39 mouse cellular contexts compared by ENCODE assay signal in the genomic region with DNA sequence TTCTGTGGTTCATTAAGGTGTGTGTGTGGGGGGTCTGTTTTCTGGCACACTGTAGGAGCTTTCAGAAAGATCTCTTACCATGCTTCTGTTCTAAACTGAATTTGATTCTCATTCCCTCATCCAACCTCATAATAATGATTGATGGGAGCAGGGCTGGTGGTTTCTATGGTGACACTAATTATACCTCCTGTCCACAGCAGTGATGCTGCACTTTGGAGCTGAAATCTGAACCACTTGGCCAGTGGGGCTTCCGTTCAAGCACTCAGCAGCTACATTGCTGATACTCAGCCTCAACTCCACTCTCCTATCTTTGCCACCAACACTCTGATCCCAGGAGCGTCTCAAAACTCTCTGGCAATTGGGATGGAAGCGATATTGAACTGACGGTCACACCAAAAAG. TPM values are rescaled to one million over a fixed set of nuclear protein-coding genes. Genes with fewer than 3 reads are reported as not detected.
A peak's percentile ranks its signal among the peaks of the same experiment; 100 is the strongest.
DNase-seq lines count a peak whose midpoint lies in the region; ATAC-seq and TF ChIP-seq lines count a peak whose summit lies in the region.
"Had no signal": no experiment of that assay in that cellular context is flagged by ENCODE, and none has a peak within 500 bp of the region (broad histone marks: within the 10 kb centered on the region; RNA-seq: fewer than 3 reads in every experiment).

No protein-coding gene starts in this region.

- H3K4me3 ChIP-seq in forebrain, embryonic 12.5 days (replicated peaks) = no peak overlapping the region
- no peak overlapping the region for H3K4me3 ChIP-seq in forebrain, embryonic 16.5 days (replicated peaks; ENCODE audit: low read length)
- H3K4me3 ChIP-seq in hindbrain, postnatal 0 days (ENCODE audit: low read length) = no peak overlapping the region
- no peak overlapping the region for H3K4me3 ChIP-seq in hindbrain, embryonic 14.5 days (replicated peaks; ENCODE audit: low read length)
- H3K4me3 ChIP-seq: erythroblast, embryonic 14.5 days; heart, adult 2 months; heart, embryonic 12.5 days; hindbrain, embryonic 15.5 days; intestine, embryonic 15.5 days; lung, embryonic 15.5 days; midbrain, embryonic 13.5 days had no signal

- no peak overlapping the region for H3K9ac ChIP-seq in forebrain, embryonic 12.5 days
- H3K9ac ChIP-seq in forebrain, embryonic 16.5 days (replicated peaks; ENCODE audit: low read depth, low read length) = no peak overlapping the region
- H3K9ac ChIP-seq in hindbrain, postnatal 0 days (replicated peaks; ENCODE audit: low read length) = no peak overlapping the region
- no peak overlapping the region for H3K9ac ChIP-seq in hindbrain, embryonic 14.5 days
- H3K9ac ChIP-seq: heart, embryonic 12.5 days; hindbrain, embryonic 15.5 days; intestine, embryonic 15.5 days; lung, embryonic 15.5 days; midbrain, embryonic 13.5 days had no signal

- no peak overlapping the region for H3K27ac ChIP-seq in forebrain, embryonic 12.5 days
- H3K27ac ChIP-seq in forebrain, embryonic 16.5 days (ENCODE audit: low read length) = no peak overlapping the region
- no peak overlapping the region for H3K27ac ChIP-seq in hindbrain, postnatal 0 days
- no peak overlapping the region for H3K27ac ChIP-seq in hindbrain, embryonic 14.5 days
- H3K27ac ChIP-seq: heart, adult 2 months; hindbrain, embryonic 15.5 days; intestine, embryonic 15.5 days; lung, embryonic 15.5 days; midbrain, embryonic 13.5 days had no signal

- H3K27me3 ChIP-seq in forebrain, embryonic 12.5 days = no peaks in the 10 kb centered on the region
- H3K27me3 ChIP-seq in forebrain, embryonic 16.5 days (replicated peaks; ENCODE audit: control insufficient read depth, insufficient read depth, low read length) = no peaks in the 10 kb centered on the region
- H3K27me3 ChIP-seq in hindbrain, postnatal 0 days (ENCODE audit: insufficient read depth, low read length) = no peaks in the 10 kb centered on the region
- H3K27me3 ChIP-seq in hindbrain, embryonic 14.5 days (ENCODE audit: control insufficient read depth, insufficient read depth, low read length) = no peaks in the 10 kb centered on the region
- H3K27me3 ChIP-seq: heart, embryonic 12.5 days; hindbrain, embryonic 15.5 days; intestine, embryonic 15.5 days; lung, embryonic 15.5 days; midbrain, embryonic 13.5 days; Patski had no signal

- ATAC-seq in forebrain, embryonic 12.5 days (ENCODE audit: low FRiP score) = peak; percentile 33; the same call in 1 of the 2 replicates
- no peak for ATAC-seq in forebrain, embryonic 16.5 days
- ATAC-seq in hindbrain, postnatal 0 days = no peak
- ATAC-seq in hindbrain, embryonic 14.5 days (ENCODE audit: low FRiP score) = no peak
- ATAC-seq: intestine, embryonic 15.5 days; midbrain, embryonic 13.5 days; Patski had no signal

- no peak overlapping the region for H3K4me2 ChIP-seq in forebrain, embryonic 12.5 days
- H3K4me2 ChIP-seq in forebrain, embryonic 16.5 days (ENCODE audit: low read length) = no peak overlapping the region
- no peak overlapping the region for H3K4me2 ChIP-seq in hindbrain, postnatal 0 days (ENCODE audit: low read depth, low read length)
- no peak overlapping the region for H3K4me2 ChIP-seq in hindbrain, embryonic 14.5 days (replicated peaks)
- H3K4me2 ChIP-seq: heart, embryonic 12.5 days; hindbrain, embryonic 15.5 days; intestine, embryonic 15.5 days; lung, embryonic 15.5 days; midbrain, embryonic 13.5 days had no signal

- 75% methylated on average over 4 of the region's 4 CpGs for WGBS in forebrain, embryonic 12.5 days
- WGBS in forebrain, embryonic 16.5 days = 82% methylated on average over 4 of the region's 4 CpGs
- 71% methylated on average over 4 of the region's 4 CpGs for WGBS in hindbrain, postnatal 0 days
- WGBS in hindbrain, embryonic 14.5 days = 76% methylated on average over 4 of the region's 4 CpGs

- TF ChIP-seq CTCF in hindbrain, postnatal 0 days (IDR thresholded peaks at IDR 0.05; ENCODE audit: low read depth) = no peak
- no peak for TF ChIP-seq CTCF in brain, embryonic 14.5 days (IDR thresholded peaks at IDR 0.05; ENCODE audit: borderline replicate concordance, extremely low read depth, insufficient read depth, insufficient read length)

- H3K36me3 ChIP-seq in forebrain, embryonic 12.5 days (replicated peaks) = no peaks in the 10 kb centered on the region
- H3K36me3 ChIP-seq in forebrain, embryonic 16.5 days (ENCODE audit: control insufficient read depth, insufficient read depth) = no peaks in the 10 kb centered on the region
- no peaks in the 10 kb centered on the region for H3K36me3 ChIP-seq in hindbrain, postnatal 0 days (ENCODE audit: insufficient read depth, low read length)
- no peaks in the 10 kb centered on the region for H3K36me3 ChIP-seq in hindbrain, embryonic 14.5 days (replicated peaks; ENCODE audit: control insufficient read depth, insufficient read depth)
- H3K36me3 ChIP-seq: heart, embryonic 12.5 days; hindbrain, embryonic 15.5 days; intestine, embryonic 15.5 days; lung, embryonic 15.5 days; midbrain, embryonic 13.5 days had no signal

- no peaks in the 10 kb centered on the region for H3K9me3 ChIP-seq in forebrain, embryonic 12.5 days
- no peaks in the 10 kb centered on the region; the same call in 1 of the 2 replicates for H3K9me3 ChIP-seq in forebrain, embryonic 16.5 days (ENCODE audit: control insufficient read depth, low read length)
- H3K9me3 ChIP-seq in hindbrain, postnatal 0 days (ENCODE audit: low read length) = no peaks in the 10 kb centered on the region
- H3K9me3 ChIP-seq in hindbrain, embryonic 14.5 days (ENCODE audit: control insufficient read depth, low read length) = no peaks in the 10 kb centered on the region
- H3K9me3 ChIP-seq: hindbrain, embryonic 15.5 days; intestine, embryonic 15.5 days; lung, embryonic 15.5 days; midbrain, embryonic 13.5 days had no signal

- H3K4me1 ChIP-seq in forebrain, embryonic 12.5 days = no peaks in the 10 kb centered on the region
- no peaks in the 10 kb centered on the region for H3K4me1 ChIP-seq in forebrain, embryonic 16.5 days (replicated peaks; ENCODE audit: control insufficient read depth, insufficient read depth, low read length)
- no peaks in the 10 kb centered on the region for H3K4me1 ChIP-seq in hindbrain, postnatal 0 days (ENCODE audit: insufficient read depth, low read length)
- H3K4me1 ChIP-seq in hindbrain, embryonic 14.5 days (replicated peaks; ENCODE audit: control insufficient read depth, insufficient read depth, low read length) = no peaks in the 10 kb centered on the region
- H3K4me1 ChIP-seq: hindbrain, embryonic 15.5 days; intestine, embryonic 15.5 days; midbrain, embryonic 13.5 days had no signal

- no peak for TF ChIP-seq POLR2A in brain, embryonic 14.5 days (IDR thresholded peaks at IDR 0.05; ENCODE audit: borderline replicate concordance, extremely low read depth, insufficient read depth, insufficient read length, poor library complexity, severe bottlenecking)

- intact Hi-C loops in left cerebral cortex, postnatal 10 days (cut with DNase I) = no loop called here

- DNase-seq in hindbrain, postnatal 0 days (ENCODE audit: low spot score) = peak; percentile 19
- no peak for DNase-seq in hindbrain, embryonic 14.5 days (ENCODE audit: low spot score)
- DNase-seq in brain, embryonic 14.5 days (ENCODE audit: low read depth) = peak; percentile 37
- peak; percentile 39 for DNase-seq in forelimb bud, embryonic 11.5 days (ENCODE audit: low read depth, low spot score)
- DNase-seq in adrenal gland, adult (ENCODE audit: inconsistent age in 2 of 2, low spot score in 1 of 2) = no peak
- no peak for DNase-seq in left cerebral cortex, postnatal 10 days (ENCODE audit: extremely low spot score in 1 of 2, low spot score in 2 of 2)
- DNase-seq: adrenal gland, postnatal 14 days; cerebellum, adult 18-20 months; cerebellum, postnatal 10 days; gastrocnemius, postnatal 36 days; heart, adult 2 months; kidney, adult 2 months; kidney, postnatal 10 days; layer of hippocampus, postnatal 36 days; lung, postnatal 36 days; right cerebral cortex, postnatal 25 days; spleen, adult 18-20 months; thymus, postnatal 14 days had no signal

RNA-seq across cellular contexts. Expression of a gene that starts 17.1 kb away (rescaled TPM):
- 6.3 and 6.7 TPM in 2 replicates for polyA plus RNA-seq in forebrain, embryonic 12.5 days (2016; fragmentation: Nextera tagmentation; extraction: Ambion mirVana)
- 8.0 and 9.1 TPM in 2 replicates for polyA plus RNA-seq in forebrain, embryonic 16.5 days (2015; fragmentation: Nextera tagmentation; extraction: Ambion mirVana)
- 2.3 and 5.1 TPM in 2 replicates for total RNA-seq in hindbrain, postnatal 0 days (2014; rRNA removed)
- 8.3 and 9.0 TPM in 2 replicates for polyA plus RNA-seq in hindbrain, postnatal 0 days (2015; fragmentation: Nextera tagmentation; extraction: Ambion mirVana)
- 9.9 and 10.1 TPM in 2 replicates for polyA plus RNA-seq in hindbrain, embryonic 14.5 days (2014; fragmentation: Nextera tagmentation; extraction: Ambion mirVana)
- polyA plus RNA-seq in brain, embryonic 14.5 days (2012; rRNA removed) = 2.7 and 4.1 TPM in 2 replicates
- total RNA-seq in left cerebral cortex, postnatal 10 days (2021) = 1 to 10 TPM in 1 of 2 experiments, under 1 TPM in 1; 0.99 to 1.2 TPM
- total RNA-seq: adrenal gland, postnatal 14 days; heart, adult 2 months; hematopoietic stem cell, adult 5-6 weeks; liver, adult 2 months; megakaryocyte, adult 5-6 weeks; MEL; neutrophil, adult 5-6 weeks had no signal
- polyA plus RNA-seq: erythroblast, embryonic 14.5 days; large intestine, adult 2 months; liver, adult 2 months; liver, embryonic 16.5 days; Patski had no signal

RNA-seq across cellular contexts. Expression of a gene that starts 32.2 kb away (rescaled TPM):
- polyA plus RNA-seq in forebrain, embryonic 12.5 days (2016; fragmentation: Nextera tagmentation; extraction: Ambion mirVana) = 5.2 and 5.5 TPM in 2 replicates
- polyA plus RNA-seq in forebrain, embryonic 16.5 days (2015; fragmentation: Nextera tagmentation; extraction: Ambion mirVana) = 4.5 and 8.0 TPM in 2 replicates
- 13.0 and 19.1 TPM in 2 replicates for total RNA-seq in hindbrain, postnatal 0 days (2014; rRNA removed)
- polyA plus RNA-seq in hindbrain, postnatal 0 days (2015; fragmentation: Nextera tagmentation; extraction: Ambion mirVana) = 8.7 and 9.7 TPM in 2 replicates
- polyA plus RNA-seq in hindbrain, embryonic 14.5 days (2014; fragmentation: Nextera tagmentation; extraction: Ambion mirVana) = 4.6 and 4.8 TPM in 2 replicates
- polyA plus RNA-seq in brain, embryonic 14.5 days (2012; rRNA removed) = 2.1 and 3.4 TPM in 2 replicates
- total RNA-seq in left cerebral cortex, postnatal 10 days (2021) = 1 to 10 TPM; 1.7 to 1.8 TPM
- total RNA-seq: megakaryocyte, adult 5-6 weeks; neutrophil, adult 5-6 weeks had no signal
- polyA plus RNA-seq: erythroblast, embryonic 14.5 days had no signal

RNA-seq across cellular contexts. Expression of a gene that starts 56.0 kb away (rescaled TPM):
- not detected in 2 replicates for polyA plus RNA-seq in forebrain, embryonic 12.5 days (2016; fragmentation: Nextera tagmentation; extraction: Ambion mirVana)
- not detected in 2 replicates for polyA plus RNA-seq in forebrain, embryonic 16.5 days (2015; fragmentation: Nextera tagmentation; extraction: Ambion mirVana)
- total RNA-seq in hindbrain, postnatal 0 days (2014; rRNA removed) = not detected in 2 replicates
- not detected in 2 replicates for polyA plus RNA-seq in hindbrain, postnatal 0 days (2015; fragmentation: Nextera tagmentation; extraction: Ambion mirVana)
- polyA plus RNA-seq in hindbrain, embryonic 14.5 days (2014; fragmentation: Nextera tagmentation; extraction: Ambion mirVana) = 0.11 TPM in 1 of 2 replicates, not detected in the other
- 0.12 and 0.35 TPM in 2 replicates for polyA plus RNA-seq in brain, embryonic 14.5 days (2012; rRNA removed)
- total RNA-seq in left cerebral cortex, postnatal 10 days (2021) = not detected
- total RNA-seq: common myeloid progenitor, adult 5-6 weeks; heart, adult 2 months; hematopoietic stem cell, adult 5-6 weeks; layer of hippocampus, postnatal 36 days; megakaryocyte, adult 5-6 weeks; MEL; neutrophil, adult 5-6 weeks had no signal
- polyA plus RNA-seq: erythroblast, embryonic 14.5 days; forebrain, embryonic 11.5 days; heart, embryonic 12.5 days; heart, postnatal 0 days; hindbrain, embryonic 15.5 days; limb, embryonic 11.5 days; midbrain, embryonic 13.5 days; neural tube, embryonic 11.5 days had no signal

Comparison
In these comparisons a context has a peak if more than half of its experiments do, and no peak if none do; other contexts are left out.
1. DNase-seq: peak in hindbrain, postnatal 0 days (single experiment), brain, embryonic 14.5 days (single experiment) and forelimb bud, embryonic 11.5 days (single experiment); none in hindbrain, embryonic 14.5 days (single experiment), adrenal gland, adult (0 of 2) and left cerebral cortex, postnatal 10 days (0 of 2).